Mouse (Mus musculus) liver, adult 2 months (tissue): ENCODE measurements around the gene 4921524J17Rik. TPM values are rescaled to one million over a fixed set of nuclear protein-coding genes. Genes with fewer than 3 reads are reported as not detected.

Experiments used
- DNase-seq: peaks from one replicate; pipeline ENCODE4 v3.0.0-alpha.2; 2011; ENCODE audit warnings: low read depth, low spot score; ENCODE audit errors: extremely low read depth
- H3K27ac ChIP-seq: fragments of 200-500 bp; replicated peaks from 2 replicates; pipeline ENCODE4 v1.5.1; 2012; ENCODE audit warnings: low read depth, mild to moderate bottlenecking, control low read depth, inconsistent platforms, low read length; ENCODE audit not compliant: insufficient read depth
- H3K27me3 ChIP-seq: fragments of 200-500 bp; 2 replicates; pipeline ENCODE4 v1.6.1; 2012; ENCODE audit warnings: mild to moderate bottlenecking, moderate library complexity, low read length, inconsistent platforms; ENCODE audit not compliant: control insufficient read depth, insufficient read depth
- H3K36me3 ChIP-seq: fragments of 200-500 bp; 2 replicates; pipeline ENCODE4 v1.6.1; 2012; ENCODE audit warnings: low read length, inconsistent platforms; ENCODE audit not compliant: control insufficient read depth, insufficient read depth
- H3K4me1 ChIP-seq: fragments of 200-500 bp; 2 replicates; pipeline ENCODE4 v1.6.1; 2011; ENCODE audit warnings: low read length; ENCODE audit not compliant: control insufficient read depth, insufficient read depth
- H3K4me3 ChIP-seq: fragments of 200-500 bp; 2 replicates; pipeline ENCODE4 v1.5.1; 2011; ENCODE audit warnings: low read depth, mild to moderate bottlenecking, control low read depth, low read length, moderate library complexity; ENCODE audit not compliant: insufficient read depth
- H3K79me2 ChIP-seq: fragments of 200-500 bp; 2 replicates; pipeline ENCODE4 v1.6.1; 2012; ENCODE audit warnings: inconsistent platforms, mild to moderate bottlenecking, low read length, moderate library complexity; ENCODE audit not compliant: control insufficient read depth, insufficient read depth
- H3K9ac ChIP-seq: fragments of 200-500 bp; 2 replicates; pipeline ENCODE4 v1.6.1; 2012; ENCODE audit warnings: low read depth, mild to moderate bottlenecking, control low read depth, inconsistent platforms, low read length
- CTCF ChIP-seq: fragments of 200-500 bp; IDR thresholded peaks from 2 replicates; pipeline ENCODE4 v1.5.1; 2011; ENCODE audit warnings: low read depth, low read length, control low read depth
- POLR2A ChIP-seq: fragments of 200-500 bp; IDR thresholded peaks from 2 replicates; pipeline ENCODE4 v1.6.1; 2011; ENCODE audit warnings: low read length, control low read depth; ENCODE audit not compliant: insufficient read depth; ENCODE audit errors: extremely low read depth
- WGBS: fragments of 180-500 bp; shearing (Covaris S2); methylation state at CpG from one replicate; pipeline ENCODE4 v1.1.7; 2018; 5-methylcytosine and 5-hydroxymethylcytosine counted together
- polyA plus RNA-seq: library from polyadenylated mRNA; depleted of rRNA; stranded (reverse); fragments of >200 nt; gene quantifications from 2 replicates; pipeline ENCODE4 v1.2.3, GENCODE M21; 2012; rRNA removed
- total RNA-seq: library from RNA; depleted of rRNA; stranded (reverse); fragments of >200 nt; gene quantifications from 2 replicates; pipeline ENCODE4 v1.2.3, GENCODE M21; 2014; rRNA removed

The 4921524J17Rik gene
- 6.2 and 8.6 TPM in 2 replicates for total RNA-seq
- polyA plus RNA-seq, result 2.9 TPM in 2 replicates

DNA sequence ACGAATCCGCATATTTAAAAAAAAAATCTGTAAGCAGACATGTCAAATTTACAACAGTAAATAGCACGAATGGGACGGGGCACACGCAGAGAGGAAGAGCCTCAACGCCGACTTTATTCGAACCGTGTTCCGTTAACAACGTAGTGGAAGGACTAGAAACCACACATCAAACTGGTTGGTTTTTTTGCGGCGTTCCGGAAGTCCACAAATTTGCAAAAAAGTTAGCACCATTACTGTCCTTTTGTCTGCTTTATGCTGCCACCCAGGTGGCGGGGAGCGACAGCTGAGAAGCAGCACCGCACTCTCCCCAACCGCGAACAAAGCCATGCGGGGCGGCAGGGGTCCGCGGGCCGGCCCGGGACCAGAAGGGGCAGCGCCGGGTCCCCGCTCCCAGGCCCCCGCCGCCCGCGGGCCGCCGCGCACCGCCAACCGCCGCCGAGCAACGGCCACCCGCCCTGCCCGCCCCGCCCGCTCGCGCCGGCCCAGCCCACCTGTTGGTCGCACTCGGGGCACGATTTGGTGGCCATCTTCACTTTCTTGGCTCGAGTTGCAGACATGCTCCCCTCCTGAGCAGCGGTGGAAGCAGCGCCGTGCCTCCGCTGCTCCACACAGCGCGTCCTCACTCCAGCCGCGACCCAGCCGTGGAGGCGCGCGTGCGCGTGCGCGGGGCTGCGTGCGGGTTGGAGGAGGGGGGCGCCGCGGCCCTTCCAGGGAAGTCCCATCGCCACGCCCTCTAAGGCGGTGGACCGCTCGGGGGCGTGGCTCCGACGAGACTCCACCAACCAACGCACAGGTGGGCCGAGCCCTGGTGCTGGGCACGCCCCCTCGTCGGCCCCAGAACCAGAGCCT is at the start of gene 4921524J17Rik:
Gene 4921524J17Rik, minus strand, starts transcription at position 666 of the 849 bp plus-strand sequence.
- peaks cover 16% of the 10 kb centered on the region for H3K4me1 ChIP-seq
- peak within 1 kb of the TSS; percentile 89 for H3K9ac ChIP-seq
- peaks cover 12% of the 10 kb centered on the region; the same call in 1 of the 2 replicates for H3K79me2 ChIP-seq
- under 1% methylated on average over 84 of the region's 85 CpGs for WGBS
- peak; percentile 83 for DNase-seq
- H3K36me3 ChIP-seq, result no peaks in the 10 kb centered on the region
- H3K4me3 ChIP-seq, result peak within 1 kb of the TSS; percentile 88
- TF ChIP-seq POLR2A, result peak; percentile 92
- TF ChIP-seq CTCF, result no peak
- peak within 1 kb of the TSS; percentile 84 for H3K27ac ChIP-seq
- no peaks in the 10 kb centered on the region for H3K27me3 ChIP-seq

DNA sequence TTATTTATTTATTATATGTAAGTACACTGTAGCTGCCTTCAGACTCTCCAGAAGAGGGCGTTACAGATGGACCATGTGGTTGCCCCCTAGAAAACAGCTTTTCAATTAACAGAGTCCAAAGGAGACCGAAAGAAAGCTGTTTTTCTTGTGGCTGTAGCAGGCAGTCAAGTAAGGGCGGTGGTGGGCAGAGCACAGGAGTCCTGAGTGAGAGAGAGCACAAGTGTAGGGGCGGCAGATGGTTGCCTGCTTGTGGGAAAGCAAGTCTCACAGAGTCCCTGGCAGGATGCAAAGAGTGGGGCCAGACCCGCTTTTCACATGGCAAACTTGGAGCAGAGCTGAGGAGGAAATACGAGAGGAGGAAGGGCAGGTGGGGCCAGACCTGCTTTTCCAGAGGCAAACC is 49.8 kb upstream of the 4921524J17Rik start:
- no peak for DNase-seq
- whole genome bisulfite sequencing, result 82% methylated on average over 6 of the region's 6 CpGs

DNA sequence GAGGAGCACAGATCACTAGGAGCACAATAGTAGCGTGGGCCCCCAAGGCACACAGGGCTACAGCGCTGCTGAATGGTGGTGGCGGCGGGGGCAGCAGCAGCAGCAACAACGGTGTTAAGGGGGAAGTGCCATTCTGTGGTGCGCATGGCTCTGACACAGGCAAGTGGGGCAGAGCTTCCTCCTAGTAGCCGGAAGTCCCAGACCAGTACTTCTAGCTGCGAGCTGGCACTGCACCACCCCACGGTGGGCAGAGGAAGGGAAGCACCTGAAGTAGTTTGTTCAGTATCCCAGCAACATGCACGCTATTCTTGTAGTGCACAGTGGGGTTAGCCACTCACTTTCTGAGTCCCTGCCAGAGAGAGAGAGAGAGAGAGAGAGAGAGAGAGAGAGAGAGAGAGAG is 49.3 kb upstream of the 4921524J17Rik start:
- no peak for DNase-seq
- Histone ChIP-seq H3K79me2 (no peaks in the 10 kb centered on the region), H3K27me3 (no peaks in the 10 kb centered on the region), H3K27ac (no peak overlapping the region), H3K4me1 (peaks cover 20% of the 10 kb centered on the region), H3K4me3 (no peak overlapping the region), H3K9ac (peak overlapping the region; percentile 34; the same call in 1 of the 2 replicates), H3K36me3 (no peaks in the 10 kb centered on the region)
- 70% methylated on average over 10 of the region's 10 CpGs for WGBS
- TF ChIP-seq POLR2A (no peak), CTCF (no peak)

More for the DNA sequence above, 49.8 kb upstream of the 4921524J17Rik start:
- Histone ChIP-seq H3K9ac (no peak overlapping the region), H3K4me3 (no peak overlapping the region), H3K27me3 (no peaks in the 10 kb centered on the region), H3K27ac (no peak overlapping the region), H3K36me3 (no peaks in the 10 kb centered on the region), H3K4me1 (peaks cover 22% of the 10 kb centered on the region), H3K79me2 (no peaks in the 10 kb centered on the region)
- no peak for TF ChIP-seq POLR2A

DNA sequence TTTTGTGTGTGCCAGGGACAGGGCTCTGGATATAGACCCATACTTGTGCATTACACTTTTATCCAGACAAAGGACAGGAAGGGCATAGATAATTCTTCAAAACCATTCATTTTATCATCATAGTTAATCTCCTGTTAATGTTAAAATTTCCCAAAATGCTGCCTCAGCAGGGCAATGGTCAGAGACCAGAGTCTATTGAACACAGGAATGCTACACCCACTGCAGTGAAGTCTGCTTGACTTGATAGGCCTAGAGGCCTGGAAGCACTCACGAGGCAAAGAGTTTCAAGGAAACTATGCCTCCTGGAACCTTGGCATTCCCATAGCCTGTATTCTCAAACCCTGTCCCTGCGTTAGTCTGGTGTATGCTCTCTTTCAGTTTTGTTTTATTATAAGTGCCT is 47.1 kb upstream of the 4921524J17Rik start:
- H3K36me3 ChIP-seq, result no peaks in the 10 kb centered on the region
- H3K4me1 ChIP-seq, result peaks cover 27% of the 10 kb centered on the region
- 23% methylated on average over 2 of the region's 2 CpGs for WGBS
- H3K9ac ChIP-seq, result no peak overlapping the region
- no peaks in the 10 kb centered on the region for H3K79me2 ChIP-seq
- DNase-seq, result peak; percentile 81
- no peaks in the 10 kb centered on the region for H3K27me3 ChIP-seq
- H3K4me3 ChIP-seq, result no peak overlapping the region
- H3K27ac ChIP-seq, result peak overlapping the region; percentile 100
- TF ChIP-seq CTCF (no peak), POLR2A (no peak)

DNA sequence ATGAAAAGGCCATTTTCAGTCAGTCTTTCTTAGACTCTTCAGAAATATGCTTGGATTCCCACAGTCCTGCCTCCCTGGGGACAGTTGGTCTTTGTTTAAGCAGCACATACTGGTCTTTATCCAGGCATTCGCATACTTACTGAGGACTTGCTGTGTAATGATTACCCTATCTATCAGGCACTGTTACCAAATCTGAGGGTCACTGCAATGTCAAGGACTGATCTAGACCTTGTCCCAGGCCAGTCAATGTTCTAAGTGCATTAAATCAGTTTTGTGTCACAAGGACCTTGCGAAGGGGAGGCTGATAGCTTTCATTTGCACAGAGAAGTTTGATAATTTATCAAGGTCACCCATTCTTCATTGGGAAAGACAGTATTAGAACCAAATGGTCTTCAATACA is 45.8 kb upstream of the 4921524J17Rik start:
- H3K4me1 ChIP-seq, result peaks cover 27% of the 10 kb centered on the region
- H3K27ac ChIP-seq, result peak overlapping the region; percentile 100
- H3K36me3 ChIP-seq, result no peaks in the 10 kb centered on the region
- H3K4me3 ChIP-seq, result no peak overlapping the region
- 34% methylated on average over 2 of the region's 2 CpGs for whole genome bisulfite sequencing
- no peaks in the 10 kb centered on the region for H3K79me2 ChIP-seq
- DNase-seq, result peak; percentile 100
- TF ChIP-seq POLR2A, result no peak
- TF ChIP-seq CTCF, result no peak
- no peak overlapping the region for H3K9ac ChIP-seq
- H3K27me3 ChIP-seq, result no peaks in the 10 kb centered on the region
